Mouse (Mus musculus) induced T-regulatory cell, adult 2 months (primary cell): ENCODE data around the gene B3galt4.
"Not testable (repeated sequence)": the region's sequence is repeated elsewhere in the genome, so short reads cannot be mapped to it uniquely, and the experiment has no call there.

Experiments
- DNase-seq: peaks from one replicate; pipeline ENCODE4 v3.0.0-alpha.2; 2012; ENCODE audit warnings: low read depth

The B3galt4 gene

GRCm38 (mm10) chr17:33951021-33951946 is at the start of gene B3galt4:
B3galt4 (minus strand) TSS chr17:33951488.
- peak; percentile 92 for DNase-seq

GRCm38 (mm10) chr17:34000796-34001195 is 49.5 kb upstream of the B3galt4 start:
- DNase-seq = not testable (repeated sequence)

GRCm38 (mm10) chr17:34000150-34000537 is 48.9 kb upstream of the B3galt4 start, which contains the start of gene H2-K1:
H2-K1 (minus strand) TSS chr17:34000347.
- DNase-seq = peak; percentile 99

- peak; percentile 69 for DNase-seq
Observed at GRCm38 (mm10) chr17:33999341-34000149, 48.3 kb upstream of the B3galt4 start.

GRCm38 (mm10) chr17:33998697-33999096 is 47.4 kb upstream of the B3galt4 start:
- peak; percentile 75 for DNase-seq

GRCm38 (mm10) chr17:33997025-33997424 is 45.7 kb upstream of the B3galt4 start:
- DNase-seq = not testable (repeated sequence)

- DNase-seq = peak; percentile 52
Observed at GRCm38 (mm10) chr17:33995651-33996050, 44.4 kb upstream of the B3galt4 start.

- DNase-seq = peak; percentile 43
Observed at GRCm38 (mm10) chr17:33994959-33995358, 43.7 kb upstream of the B3galt4 start.

GRCm38 (mm10) chr17:33991788-33992664 is 40.7 kb upstream of the B3galt4 start:
- DNase-seq = peak; percentile 93

GRCm38 (mm10) chr17:33982136-33982535 is 30.8 kb upstream of the B3galt4 start:
- peak; percentile 90 for DNase-seq

- peak; percentile 99 for DNase-seq
Observed at GRCm38 (mm10) chr17:33981192-33981909, 30.1 kb upstream of the B3galt4 start.

- no peak for DNase-seq
Observed at GRCm38 (mm10) chr17:33980181-33981035, 29.1 kb upstream of the B3galt4 start.

- peak; percentile 47 for DNase-seq
Observed at GRCm38 (mm10) chr17:33979512-33980050, 28.3 kb upstream of the B3galt4 start.

GRCm38 (mm10) chr17:33978631-33979031 is 27.3 kb upstream of the B3galt4 start:
- DNase-seq = peak; percentile 95

GRCm38 (mm10) chr17:33977861-33978557 is 26.7 kb upstream of the B3galt4 start:
- DNase-seq = no peak

GRCm38 (mm10) chr17:33973572-33973971 is 22.3 kb upstream of the B3galt4 start:
- DNase-seq = no peak

GRCm38 (mm10) chr17:33972691-33973090 is 21.4 kb upstream of the B3galt4 start:
- no peak for DNase-seq

GRCm38 (mm10) chr17:33969394-33969793 is 18.1 kb upstream of the B3galt4 start:
- peak; percentile 74 for DNase-seq

GRCm38 (mm10) chr17:33968927-33969326 is 17.6 kb upstream of the B3galt4 start:
- DNase-seq = peak; percentile 93
